Mouse (Mus musculus) embryonic stem cell, embryonic (primary cell): ENCODE results near the gene Bmt2.

Source experiments
- CTCF ChIA-PET, 4 experiments: fragments of 300-600 bp in 2 of 4; fragments of 350-600 bp in 2 of 4; sonication (Branson Sonifier 250); formaldehyde crosslinking; loops; one replicate each; lab custom pipeline; 2022; ENCODE audit warnings: inconsistent platforms in 2 of 4; lab: Charles Lee
- POLR2A ChIA-PET, 4 experiments: fragments of 300-600 bp in 2 of 4; fragments of 350-600 bp in 2 of 4; sonication (Branson Sonifier 250); formaldehyde crosslinking; loops; one replicate each; lab custom pipeline; 2022; ENCODE audit warnings: antibody characterized with exemption in 4 of 4, inconsistent platforms in 1 of 4; lab: Charles Lee

Bmt2 gene

GRCm38 (mm10) chr6:13592729-13593345 lies 84.9 kb downstream of the Bmt2 start:
- ChIA-PET POLR2A (interaction anchor here in 1 of 4 experiments (0.8 to 1.4 kb wide), 3 partner anchors 10 to 15 kb away, joined by 3 read pairs; partner anchors contain the start of gene Tmem168), CTCF (interaction anchor here in 1 of 4 experiments (0.6 kb wide), 1 partner anchor 17 kb away, joined by 5 read pairs; no protein-coding TSS in a partner anchor)

GRCm38 (mm10) chr6:13586560-13586959 lies 91.2 kb downstream of the Bmt2 start:
- ChIA-PET POLR2A (interaction anchor here in 3 of 4 experiments (0.8 to 1.6 kb wide), 5 partner anchors 11 to 253 kb away, joined by 3 to 7 read pairs (median 5); partner anchors contain the start of genes Bmt2 (in 2 of the 3), Gpr85 (in 1 of the 3) and Tmem168 (in 1 of the 3)), CTCF (no interaction called here)

GRCm38 (mm10) chr6:13586154-13586553 lies 91.6 kb downstream of the Bmt2 start:
- POLR2A ChIA-PET: interaction anchor here in 3 of 4 experiments (0.8 to 1.6 kb wide), 5 partner anchors 11 to 254 kb away, joined by 3 to 7 read pairs (median 5); partner anchors contain the start of genes Bmt2 (in 2 of the 3), Gpr85 (in 1 of the 3) and Tmem168 (in 1 of the 3)
- CTCF ChIA-PET: no interaction called here

- ChIA-PET CTCF (no interaction called here), POLR2A (interaction anchor here in 1 of 4 experiments (1.5 kb wide), 1 partner anchor 12 kb away, joined by 8 read pairs; no protein-coding TSS in a partner anchor)
Measured at GRCm38 (mm10) chr6:13584788-13585187, 93.0 kb downstream of the Bmt2 start.

GRCm38 (mm10) chr6:13582075-13582474 lies 95.7 kb downstream of the Bmt2 start:
- CTCF ChIA-PET: no interaction called here
- POLR2A ChIA-PET: interaction anchor here in 1 of 4 experiments (1.5 kb wide), 1 partner anchor 11 kb away, joined by 3 read pairs; no protein-coding TSS in a partner anchor
